Mouse (Mus musculus): ENCODE results near the gene Farp1. TPM values are rescaled to one million over a fixed set of nuclear protein-coding genes. Genes with fewer than 3 reads are reported as not detected.
A peak's percentile ranks its signal among the peaks of the same experiment; 100 is the strongest.

Farp1 gene
- polyA plus RNA-seq, 1 experiment from 2014 or later = 22.4 TPM

DNA sequence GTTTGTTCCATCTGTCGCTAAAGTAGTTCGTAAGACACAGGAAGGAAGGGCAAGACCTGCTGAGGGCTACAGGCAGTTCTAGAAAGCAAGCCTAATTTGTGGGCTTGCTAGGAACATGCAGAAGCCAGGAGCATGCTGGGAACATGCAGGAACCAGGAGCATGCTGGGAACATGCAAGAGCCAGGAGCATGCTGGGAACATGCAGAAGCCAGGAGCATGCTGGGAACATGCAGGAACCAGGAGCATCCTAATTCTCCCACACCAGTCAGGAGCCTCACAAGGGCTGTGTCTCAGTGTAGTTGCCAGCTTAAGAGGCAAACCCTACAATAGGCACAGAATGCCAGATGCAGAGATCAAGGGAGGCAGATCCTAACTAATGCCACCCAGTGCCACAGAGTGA is 291.4 kb downstream of the Farp1 start:
- ATAC-seq (ENCODE audit: low FRiP score) (0 out of 2 replicates have a peak, but pooled peaks have one; percentile 7), DNase-seq (ENCODE audit: low spot score, missing footprints) (no peak)
- WGBS = 93% methylated on average over 2 of the region's 2 CpGs
- Histone ChIP-seq H3K9me3 (ENCODE audit: control insufficient read depth, low read length) (no peaks in the 10 kb centered on the region), H3K36me3 (ENCODE audit: control insufficient read depth, insufficient read depth, low read length) (no peaks in the 10 kb centered on the region), H3K4me3 (ENCODE audit: low read depth, low read length) (no peak overlapping the region), H3K4me2 (no peak overlapping the region), H3K27ac (ENCODE audit: low read depth, low read length) (no peak overlapping the region), H3K9ac (ENCODE audit: low read length) (no peak overlapping the region), H3K4me1 (ENCODE audit: control insufficient read depth, insufficient read depth, low read length) (no peaks in the 10 kb centered on the region), H3K27me3 (ENCODE audit: control insufficient read depth, insufficient read depth, low read length) (no peaks in the 10 kb centered on the region)

DNA sequence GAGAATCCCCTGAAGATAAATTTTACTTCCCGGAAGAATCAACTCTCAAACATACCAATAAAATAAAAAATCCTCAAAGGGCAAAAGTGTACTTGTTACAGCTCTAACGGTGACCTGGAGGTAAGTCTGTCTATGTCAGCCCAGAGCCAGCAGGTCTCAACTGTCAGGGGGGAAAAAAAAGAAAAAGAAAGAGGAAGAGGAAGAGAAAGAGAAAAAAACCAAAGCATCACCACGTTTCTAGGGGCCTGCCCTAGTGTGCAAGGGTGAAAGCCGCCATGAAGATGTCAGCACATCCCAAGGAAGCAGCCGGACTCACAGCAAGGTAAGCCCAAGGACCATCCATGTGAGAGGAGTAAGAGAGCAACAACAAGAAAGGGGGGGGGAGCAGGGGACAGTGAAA is 293.9 kb downstream of the Farp1 start:
- Histone ChIP-seq H3K4me1 (ENCODE audit: control insufficient read depth, insufficient read depth, low read length) (no peaks in the 10 kb centered on the region), H3K27ac (ENCODE audit: low read depth, low read length) (no peak overlapping the region), H3K9ac (ENCODE audit: low read length) (no peak overlapping the region), H3K27me3 (ENCODE audit: control insufficient read depth, insufficient read depth, low read length) (no peaks in the 10 kb centered on the region), H3K4me3 (ENCODE audit: low read depth, low read length) (no peak overlapping the region), H3K9me3 (ENCODE audit: control insufficient read depth, low read length) (no peaks in the 10 kb centered on the region), H3K36me3 (ENCODE audit: control insufficient read depth, insufficient read depth, low read length) (no peaks in the 10 kb centered on the region), H3K4me2 (no peak overlapping the region)
- DNase-seq (ENCODE audit: low spot score, missing footprints) (no peak), ATAC-seq (ENCODE audit: low FRiP score) (no peak)
- 89% methylated on average over 5 of the region's 5 CpGs for WGBS

DNA sequence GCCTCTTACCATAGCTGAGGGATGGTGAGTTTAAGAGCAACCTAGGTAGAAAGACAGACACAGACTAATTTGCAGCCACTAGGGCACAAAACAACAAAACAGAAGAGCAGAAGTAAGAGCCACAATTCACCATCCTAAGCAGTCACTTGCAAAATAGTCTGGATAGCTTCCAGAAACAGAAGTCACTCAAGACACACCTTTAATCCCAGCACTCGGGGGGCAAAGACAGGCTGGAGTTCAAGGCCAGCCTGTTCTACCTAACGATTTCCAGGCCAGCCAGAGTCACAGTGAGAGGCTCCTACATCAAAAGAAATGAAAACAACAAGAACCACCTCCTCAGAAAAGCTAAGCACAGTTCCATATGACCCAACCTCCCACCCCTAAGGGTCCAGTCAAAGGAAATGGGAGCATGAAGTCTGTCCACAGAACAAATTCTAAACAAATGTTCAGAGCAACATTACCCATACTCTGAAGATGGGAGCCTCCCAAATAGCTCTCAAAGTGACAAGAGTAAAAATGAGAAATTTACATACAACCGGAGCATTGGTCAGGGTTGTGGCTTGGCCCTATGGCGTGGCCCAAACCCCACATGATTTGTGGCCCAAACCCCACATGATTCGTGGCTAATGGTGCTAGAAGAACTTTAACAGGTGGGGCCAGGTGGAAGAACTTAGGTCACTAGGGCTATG is 294.5 kb downstream of the Farp1 start:
- ATAC-seq (ENCODE audit: low FRiP score) (no peak), DNase-seq (ENCODE audit: low spot score, missing footprints) (no peak)
- no peak overlapping the region for H3K4me2 ChIP-seq
- H3K4me1 ChIP-seq (ENCODE audit: control insufficient read depth, insufficient read depth, low read length) = no peaks in the 10 kb centered on the region
- no peaks in the 10 kb centered on the region for H3K36me3 ChIP-seq (ENCODE audit: control insufficient read depth, insufficient read depth, low read length)
- H3K27ac ChIP-seq (ENCODE audit: low read depth, low read length) = no peak overlapping the region
- H3K9ac ChIP-seq (ENCODE audit: low read length) = no peak overlapping the region
- no peak overlapping the region for H3K4me3 ChIP-seq (ENCODE audit: low read depth, low read length)
- H3K9me3 ChIP-seq (ENCODE audit: control insufficient read depth, low read length) = no peaks in the 10 kb centered on the region
- 81% methylated on average over 5 of the region's 5 CpGs for WGBS
- no peaks in the 10 kb centered on the region for H3K27me3 ChIP-seq (ENCODE audit: control insufficient read depth, insufficient read depth, low read length)

DNA sequence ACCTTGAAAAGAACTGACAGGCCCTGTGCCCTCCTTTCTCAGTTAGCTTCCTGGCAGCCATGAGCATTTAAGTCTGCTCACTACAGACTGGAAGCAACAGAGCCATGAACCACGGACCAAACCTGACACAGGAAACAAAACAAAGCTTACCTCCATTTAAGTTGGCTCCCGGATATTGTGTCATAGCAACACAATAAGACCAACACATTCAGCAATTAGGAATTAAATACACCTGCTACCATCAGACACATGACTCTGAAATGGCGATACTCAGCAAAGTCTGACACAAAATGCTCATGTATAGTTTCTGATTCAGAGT is 295.0 kb downstream of the Farp1 start:
- WGBS = 84% methylated on average over 3 of the region's 3 CpGs
- ATAC-seq (ENCODE audit: low FRiP score) = no peak
- H3K27me3 ChIP-seq (ENCODE audit: control insufficient read depth, insufficient read depth, low read length) = no peaks in the 10 kb centered on the region

More for the DNA sequence above, 295.0 kb downstream of the Farp1 start:
- DNase-seq (ENCODE audit: low spot score, missing footprints) = no peak
- H3K4me2 ChIP-seq = no peak overlapping the region
- H3K36me3 ChIP-seq (ENCODE audit: control insufficient read depth, insufficient read depth, low read length) = no peaks in the 10 kb centered on the region
- no peak overlapping the region for H3K4me3 ChIP-seq (ENCODE audit: low read depth, low read length)
- H3K9me3 ChIP-seq (ENCODE audit: control insufficient read depth, low read length) = no peaks in the 10 kb centered on the region
- H3K27ac ChIP-seq (ENCODE audit: low read depth, low read length) = no peak overlapping the region
- no peak overlapping the region for H3K9ac ChIP-seq (ENCODE audit: low read length)
- no peaks in the 10 kb centered on the region for H3K4me1 ChIP-seq (ENCODE audit: control insufficient read depth, insufficient read depth, low read length)

Other genes with a start within 250 kb of the Farp1 start
- 166 TPM in 2 replicates for gene Ipo5, start 124.0 kb upstream of the Farp1 start, polyA plus RNA-seq (2014; fragmentation: Nextera tagmentation; extraction: Ambion mirVana)

Measured in midbrain, embryonic 11.5 days (tissue).